Mouse (Mus musculus): Measurements from ENCODE around the gene Cnr1. TPM values are rescaled to one million over a fixed set of nuclear protein-coding genes. Genes with fewer than 3 reads are reported as not detected.
A peak's percentile ranks its signal among the peaks of the same experiment; 100 is the strongest.

The Cnr1 gene
- polyA plus RNA-seq, 1 experiment from 2014 or later: 3.1 TPM

DNA sequence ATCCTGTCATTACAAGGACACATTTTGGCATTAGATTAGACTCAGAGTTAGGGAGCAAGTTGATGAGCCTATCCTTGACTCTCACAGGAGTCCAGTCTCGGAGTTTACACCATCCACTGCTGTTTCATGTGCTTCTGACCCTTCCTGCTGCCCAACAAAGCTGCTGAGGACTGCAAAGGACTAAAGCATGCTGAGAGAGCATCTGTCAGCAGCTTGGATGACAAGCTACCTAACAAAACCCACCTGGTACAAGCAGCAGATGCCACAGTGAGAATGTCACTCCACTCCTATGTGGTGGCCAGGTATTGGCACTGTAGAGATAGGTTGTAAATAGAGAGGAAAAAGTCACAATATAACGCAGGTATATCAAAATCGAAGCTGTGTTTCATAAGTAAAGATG, 22.7 kb upstream of the Cnr1 start:
- ATAC-seq (ENCODE audit: insufficient number of reproducible peaks, low FRiP score, low TSS enrichment, low read depth) (no peak), DNase-seq (ENCODE audit: low spot score) (no peak)
- no peak overlapping the region for H3K4me3 ChIP-seq (ENCODE audit: low read depth, low read length)
- no peak overlapping the region for H3K27ac ChIP-seq (replicated peaks; ENCODE audit: low read depth, low read length)
- no peak overlapping the region for H3K9ac ChIP-seq (ENCODE audit: low read length)
- H3K27me3 ChIP-seq (ENCODE audit: control insufficient read depth, insufficient read depth, low read length): no peaks in the 10 kb centered on the region
- H3K9me3 ChIP-seq (ENCODE audit: control insufficient read depth, low read length): no peaks in the 10 kb centered on the region
- H3K4me2 ChIP-seq (ENCODE audit: low read depth, severe bottlenecking): no peak overlapping the region
- WGBS: 84% methylated on average over 3 of the region's 3 CpGs
- no peaks in the 10 kb centered on the region for H3K4me1 ChIP-seq (ENCODE audit: control insufficient read depth, insufficient read depth, low read length)
- no peaks in the 10 kb centered on the region for H3K36me3 ChIP-seq (ENCODE audit: control insufficient read depth, insufficient read depth, low read length)

- Histone ChIP-seq H3K9me3 (ENCODE audit: control insufficient read depth, low read length) (no peaks in the 10 kb centered on the region), H3K4me3 (ENCODE audit: low read depth, low read length) (no peak overlapping the region), H3K27me3 (ENCODE audit: control insufficient read depth, insufficient read depth, low read length) (no peaks in the 10 kb centered on the region), H3K27ac (replicated peaks; ENCODE audit: low read depth, low read length) (no peak overlapping the region), H3K9ac (ENCODE audit: low read length) (no peak overlapping the region), H3K4me2 (ENCODE audit: low read depth, severe bottlenecking) (no peak overlapping the region), H3K4me1 (ENCODE audit: control insufficient read depth, insufficient read depth, low read length) (no peaks in the 10 kb centered on the region), H3K36me3 (ENCODE audit: control insufficient read depth, insufficient read depth, low read length) (no peaks in the 10 kb centered on the region)
- DNase-seq (ENCODE audit: low spot score) (no peak), ATAC-seq (ENCODE audit: insufficient number of reproducible peaks, low FRiP score, low TSS enrichment, low read depth) (no peak)
- 51% methylated on average over 1 of the region's 1 CpGs for WGBS
Measured at GRCm38 (mm10) chr4:33903812-33904340, 20.5 kb upstream of the Cnr1 start.

DNA sequence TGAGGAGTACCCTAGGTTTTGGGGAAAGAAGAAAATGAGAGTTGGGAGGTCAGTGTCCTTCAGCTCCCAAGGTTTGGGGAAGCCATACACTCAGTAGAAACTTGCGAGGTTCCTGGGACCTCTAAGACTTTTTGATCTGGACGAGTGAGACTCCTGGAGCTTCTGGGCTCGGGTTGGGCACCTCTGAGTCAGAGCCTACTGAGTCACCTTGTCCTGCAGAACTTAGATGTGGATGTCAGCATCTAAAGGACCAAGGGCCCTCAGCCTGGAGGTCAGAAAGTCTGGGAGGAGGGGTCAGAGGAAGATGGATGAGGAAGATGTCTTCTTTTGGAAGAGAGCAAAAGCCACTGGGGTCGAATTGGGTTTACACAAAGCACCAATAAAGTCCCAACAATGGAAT, 19.6 kb upstream of the Cnr1 start:
- Histone ChIP-seq H3K27ac (replicated peaks; ENCODE audit: low read depth, low read length) (no peak overlapping the region), H3K27me3 (ENCODE audit: control insufficient read depth, insufficient read depth, low read length) (no peaks in the 10 kb centered on the region), H3K4me1 (ENCODE audit: control insufficient read depth, insufficient read depth, low read length) (no peaks in the 10 kb centered on the region), H3K9ac (ENCODE audit: low read length) (no peak overlapping the region), H3K9me3 (ENCODE audit: control insufficient read depth, low read length) (no peaks in the 10 kb centered on the region), H3K4me2 (ENCODE audit: low read depth, severe bottlenecking) (no peak overlapping the region), H3K36me3 (ENCODE audit: control insufficient read depth, insufficient read depth, low read length) (no peaks in the 10 kb centered on the region), H3K4me3 (ENCODE audit: low read depth, low read length) (no peak overlapping the region)
- 65% methylated on average over 4 of the region's 4 CpGs for WGBS
- ATAC-seq (ENCODE audit: insufficient number of reproducible peaks, low FRiP score, low TSS enrichment, low read depth) (no peak), DNase-seq (ENCODE audit: low spot score) (no peak)

DNA sequence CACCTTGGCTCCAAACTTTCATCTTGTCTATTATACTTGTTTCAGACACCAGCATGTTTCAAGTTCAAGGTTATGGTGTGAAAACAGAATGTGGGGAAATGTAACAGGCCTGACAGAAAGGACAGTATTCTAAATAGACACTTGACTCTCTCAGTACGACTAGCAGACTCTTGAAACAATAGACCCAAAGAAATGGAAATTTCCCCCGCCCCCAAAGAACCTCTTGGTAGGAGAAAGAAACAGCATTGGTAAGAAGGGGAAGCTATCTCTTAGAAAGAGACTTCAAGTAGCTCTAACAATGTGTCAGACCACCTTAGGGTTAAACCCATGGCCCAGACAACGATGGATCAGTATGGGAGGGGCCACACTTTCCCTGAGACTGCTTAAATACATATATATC, 15.6 kb upstream of the Cnr1 start:
- 63% methylated on average over 3 of the region's 3 CpGs for WGBS
- H3K27ac ChIP-seq (replicated peaks; ENCODE audit: low read depth, low read length): no peak overlapping the region
- no peaks in the 10 kb centered on the region for H3K36me3 ChIP-seq (ENCODE audit: control insufficient read depth, insufficient read depth, low read length)
- DNase-seq (ENCODE audit: low spot score): no peak
- no peak overlapping the region for H3K4me2 ChIP-seq (ENCODE audit: low read depth, severe bottlenecking)
- H3K4me3 ChIP-seq (ENCODE audit: low read depth, low read length): no peak overlapping the region
- no peaks in the 10 kb centered on the region for H3K27me3 ChIP-seq (ENCODE audit: control insufficient read depth, insufficient read depth, low read length)
- no peak overlapping the region for H3K9ac ChIP-seq (ENCODE audit: low read length)
- H3K9me3 ChIP-seq (ENCODE audit: control insufficient read depth, low read length): no peaks in the 10 kb centered on the region
- no peak for ATAC-seq (ENCODE audit: insufficient number of reproducible peaks, low FRiP score, low TSS enrichment, low read depth)
- H3K4me1 ChIP-seq (ENCODE audit: control insufficient read depth, insufficient read depth, low read length): no peaks in the 10 kb centered on the region

GRCm38 (mm10) chr4:33915730-33916129, 8.7 kb upstream of the Cnr1 start:
- H3K27me3 ChIP-seq (ENCODE audit: control insufficient read depth, insufficient read depth, low read length): no peaks in the 10 kb centered on the region
- WGBS: 86% methylated on average over 5 of the region's 5 CpGs
- H3K4me3 ChIP-seq (ENCODE audit: low read depth, low read length): no peak overlapping the region
- no peaks in the 10 kb centered on the region for H3K9me3 ChIP-seq (ENCODE audit: control insufficient read depth, low read length)
- H3K9ac ChIP-seq (ENCODE audit: low read length): no peak overlapping the region
- no peak for DNase-seq (ENCODE audit: low spot score)
- no peaks in the 10 kb centered on the region for H3K4me1 ChIP-seq (ENCODE audit: control insufficient read depth, insufficient read depth, low read length)
- ATAC-seq (ENCODE audit: insufficient number of reproducible peaks, low FRiP score, low TSS enrichment, low read depth): no peak
- no peak overlapping the region for H3K27ac ChIP-seq (replicated peaks; ENCODE audit: low read depth, low read length)
- no peaks in the 10 kb centered on the region for H3K36me3 ChIP-seq (ENCODE audit: control insufficient read depth, insufficient read depth, low read length)
- H3K4me2 ChIP-seq (ENCODE audit: low read depth, severe bottlenecking): no peak overlapping the region

- Histone ChIP-seq H3K4me2 (ENCODE audit: low read depth, severe bottlenecking) (no peak overlapping the region), H3K4me3 (ENCODE audit: low read depth, low read length) (no peak overlapping the region), H3K27me3 (ENCODE audit: control insufficient read depth, insufficient read depth, low read length) (no peaks in the 10 kb centered on the region), H3K36me3 (ENCODE audit: control insufficient read depth, insufficient read depth, low read length) (no peaks in the 10 kb centered on the region), H3K9me3 (ENCODE audit: control insufficient read depth, low read length) (no peaks in the 10 kb centered on the region), H3K4me1 (ENCODE audit: control insufficient read depth, insufficient read depth, low read length) (no peaks in the 10 kb centered on the region), H3K27ac (replicated peaks; ENCODE audit: low read depth, low read length) (no peak overlapping the region), H3K9ac (ENCODE audit: low read length) (no peak overlapping the region)
- ATAC-seq (ENCODE audit: insufficient number of reproducible peaks, low FRiP score, low TSS enrichment, low read depth): no peak
- no peak for DNase-seq (ENCODE audit: low spot score)
- WGBS: 58% methylated on average over 5 of the region's 5 CpGs
Measured at GRCm38 (mm10) chr4:33920807-33921206, 3.6 kb upstream of the Cnr1 start.

DNA sequence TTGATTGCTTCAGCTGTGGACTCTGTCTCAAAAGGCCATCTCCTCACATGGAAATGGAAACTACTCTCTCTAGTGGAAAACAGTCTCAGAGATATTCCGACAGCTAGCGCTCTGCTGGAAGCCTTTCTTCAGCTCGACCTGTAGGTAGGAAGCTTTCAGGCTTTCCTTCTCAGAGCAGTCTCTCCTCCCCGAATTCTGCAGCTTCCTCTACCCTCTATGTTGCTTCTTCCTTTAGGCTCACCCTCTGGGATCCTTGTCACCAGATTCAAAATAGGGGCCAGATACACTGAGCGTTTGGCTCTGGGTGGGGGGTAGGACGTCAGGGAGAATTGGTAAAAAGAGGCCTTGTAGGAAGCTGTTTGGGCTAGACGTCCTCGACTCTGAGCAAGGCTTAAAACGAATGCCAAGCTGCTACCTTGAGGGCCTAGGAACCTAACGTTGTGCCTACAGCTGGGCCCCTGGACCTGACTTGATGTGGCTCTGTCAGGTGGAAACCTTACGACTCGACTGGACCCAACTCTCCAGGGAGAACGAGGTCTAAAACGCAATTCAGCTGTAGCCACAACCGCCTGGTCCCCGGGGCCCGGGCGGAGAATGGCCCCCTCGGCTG, 1.1 kb upstream of the Cnr1 start:
- no peak overlapping the region for H3K9ac ChIP-seq (ENCODE audit: low read length)
- no peak overlapping the region for H3K27ac ChIP-seq (replicated peaks; ENCODE audit: low read depth, low read length)
- no peak for ATAC-seq (ENCODE audit: insufficient number of reproducible peaks, low FRiP score, low TSS enrichment, low read depth)

DNA sequence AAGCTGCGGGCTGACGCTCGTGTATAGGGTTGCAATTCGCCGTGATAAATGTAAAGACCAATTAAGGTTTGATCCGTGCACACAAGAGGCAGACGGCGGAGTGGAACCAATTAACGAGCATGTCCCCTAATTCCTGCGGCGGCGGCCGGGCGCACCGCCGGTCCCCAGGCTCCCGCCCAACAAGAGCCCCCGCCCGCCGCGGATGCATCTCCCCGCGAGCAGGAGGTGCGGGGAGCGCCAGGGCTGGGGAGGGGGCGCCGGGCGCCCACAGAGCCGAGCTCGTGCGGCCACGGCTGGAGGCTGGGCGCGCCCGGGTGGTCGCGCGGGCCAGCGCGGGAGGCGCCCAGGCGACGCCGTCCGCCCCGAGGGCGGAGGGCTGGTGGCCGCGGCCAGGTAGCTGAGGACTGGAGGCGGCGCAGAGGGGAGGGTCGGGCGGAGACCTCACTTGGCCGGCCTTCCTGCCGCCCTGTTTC, 596 bp upstream of the Cnr1 start:
- Histone ChIP-seq H3K4me1 (ENCODE audit: control insufficient read depth, insufficient read depth, low read length) (no peaks in the 10 kb centered on the region), H3K4me3 (ENCODE audit: low read depth, low read length) (peak overlapping the region; percentile 55), H3K9ac (ENCODE audit: low read length) (peak overlapping the region; percentile 90), H3K27ac (replicated peaks; ENCODE audit: low read depth, low read length) (peak overlapping the region; percentile 14; the same call in 1 of the 2 replicates), H3K4me2 (ENCODE audit: low read depth, severe bottlenecking) (peak overlapping the region; percentile 91), H3K27me3 (ENCODE audit: control insufficient read depth, insufficient read depth, low read length) (no peaks in the 10 kb centered on the region), H3K9me3 (ENCODE audit: control insufficient read depth, low read length) (no peaks in the 10 kb centered on the region), H3K36me3 (ENCODE audit: control insufficient read depth, insufficient read depth, low read length) (no peaks in the 10 kb centered on the region)
- ATAC-seq (ENCODE audit: insufficient number of reproducible peaks, low FRiP score, low TSS enrichment, low read depth) (peak; percentile 67), DNase-seq (ENCODE audit: low spot score) (peak; percentile 72)
- 0% methylated on average over 49 of the region's 55 CpGs for WGBS

More for the DNA sequence above, 1.1 kb upstream of the Cnr1 start:
- Histone ChIP-seq H3K4me1 (ENCODE audit: control insufficient read depth, insufficient read depth, low read length) (no peaks in the 10 kb centered on the region), H3K36me3 (ENCODE audit: control insufficient read depth, insufficient read depth, low read length) (no peaks in the 10 kb centered on the region), H3K9me3 (ENCODE audit: control insufficient read depth, low read length) (no peaks in the 10 kb centered on the region), H3K27me3 (ENCODE audit: control insufficient read depth, insufficient read depth, low read length) (no peaks in the 10 kb centered on the region), H3K4me2 (ENCODE audit: low read depth, severe bottlenecking) (peak overlapping the region; percentile 91), H3K4me3 (ENCODE audit: low read depth, low read length) (peak overlapping the region; percentile 55)
- WGBS: 2% methylated on average over 19 of the region's 19 CpGs
- DNase-seq (ENCODE audit: low spot score): no peak

- 0% methylated on average over 12 of the region's 24 CpGs for WGBS
- H3K27me3 ChIP-seq (ENCODE audit: control insufficient read depth, insufficient read depth, low read length): no peaks in the 10 kb centered on the region
Measured at GRCm38 (mm10) chr4:33924889-33925245, 474 bp downstream of the Cnr1 start.

More at GRCm38 (mm10) chr4:33924889-33925245, 474 bp downstream of the Cnr1 start:
- Histone ChIP-seq H3K4me2 (ENCODE audit: low read depth, severe bottlenecking) (peak overlapping the region; percentile 91), H3K27ac (replicated peaks; ENCODE audit: low read depth, low read length) (peak overlapping the region; percentile 73; the same call in 1 of the 2 replicates), H3K9me3 (ENCODE audit: control insufficient read depth, low read length) (no peaks in the 10 kb centered on the region), H3K4me1 (ENCODE audit: control insufficient read depth, insufficient read depth, low read length) (no peaks in the 10 kb centered on the region), H3K4me3 (ENCODE audit: low read depth, low read length) (peak overlapping the region; percentile 55), H3K9ac (ENCODE audit: low read length) (peak overlapping the region; percentile 90), H3K36me3 (ENCODE audit: control insufficient read depth, insufficient read depth, low read length) (no peaks in the 10 kb centered on the region)
- DNase-seq (ENCODE audit: low spot score) (no peak), ATAC-seq (ENCODE audit: insufficient number of reproducible peaks, low FRiP score, low TSS enrichment, low read depth) (peak; percentile 63)

All from limb, embryonic 11.5 days (tissue).